Mouse (Mus musculus) bone marrow macrophage, adult 2 months (primary cell): ENCODE results near the gene Myo18a. TPM values are rescaled to one million over a fixed set of nuclear protein-coding genes. Genes with fewer than 3 reads are reported as not detected.
A peak's percentile ranks its signal among the peaks of the same experiment; 100 is the strongest.

ENCODE experiments used
- H3K27ac ChIP-seq: 2 replicates; pipeline ENCODE4 v1.5.1; 2012; ENCODE audit warnings: low read depth, low read length; ENCODE audit not compliant: insufficient read depth
- H3K4me1 ChIP-seq: 2 replicates; pipeline ENCODE4 v1.6.1; 2012; ENCODE audit warnings: low read length; ENCODE audit not compliant: control insufficient read depth, insufficient read depth
- H3K4me3 ChIP-seq: 2 replicates; pipeline ENCODE4 v1.5.1; 2012; ENCODE audit warnings: mild to moderate bottlenecking, low read length, moderate library complexity; ENCODE audit not compliant: insufficient read depth
- CTCF ChIP-seq: IDR thresholded peaks from 2 replicates; pipeline ENCODE4 v1.5.1; 2012; ENCODE audit warnings: low read depth, mild to moderate bottlenecking, low read length, moderate library complexity
- POLR2A ChIP-seq: IDR thresholded peaks from 2 replicates; pipeline ENCODE4 v1.6.1; 2012; ENCODE audit warnings: mild to moderate bottlenecking, low read depth, low read length, borderline replicate concordance
- polyA plus RNA-seq: library from polyadenylated mRNA; stranded (reverse); fragments of >200 nt; gene quantifications from 2 replicates; pipeline ENCODE4 v1.2.4, GENCODE M21; 2012; ENCODE audit not compliant: missing spikeins, insufficient read depth, insufficient read length

The Myo18a gene
- polyA plus RNA-seq, 1 experiment = 41.3 TPM

GRCm38 (mm10) chr11:77769496-77769895, 6.5 kb downstream of the Myo18a start:
- no peak for TF ChIP-seq CTCF
- TF ChIP-seq POLR2A = no peak
- Histone ChIP-seq H3K4me1 (no peaks in the 10 kb centered on the region), H3K27ac (no peak overlapping the region), H3K4me3 (no peak overlapping the region)

- Histone ChIP-seq H3K4me1 (no peaks in the 10 kb centered on the region; the same call in 1 of the 2 replicates), H3K27ac (no peak overlapping the region), H3K4me3 (no peak overlapping the region)
- TF ChIP-seq CTCF (no peak), POLR2A (no peak)
Observed at GRCm38 (mm10) chr11:77770346-77770745, 7.3 kb downstream of the Myo18a start.

- Histone ChIP-seq H3K27ac (no peak overlapping the region), H3K4me3 (no peak overlapping the region), H3K4me1 (peaks cover 10% of the 10 kb centered on the region)
- TF ChIP-seq POLR2A (no peak), CTCF (no peak)
Observed at GRCm38 (mm10) chr11:77771879-77772713, 9.1 kb downstream of the Myo18a start.

GRCm38 (mm10) chr11:77775701-77776400, 12.8 kb downstream of the Myo18a start:
- TF ChIP-seq POLR2A (no peak), CTCF (no peak)
- Histone ChIP-seq H3K27ac (peak overlapping the region; percentile 5; the same call in 1 of the 2 replicates), H3K4me3 (no peak overlapping the region)

GRCm38 (mm10) chr11:77777436-77777835, 14.4 kb downstream of the Myo18a start:
- TF ChIP-seq CTCF (no peak), POLR2A (no peak)
- H3K27ac ChIP-seq = no peak overlapping the region
- no peak overlapping the region for H3K4me3 ChIP-seq
- peaks cover 10% of the 10 kb centered on the region for H3K4me1 ChIP-seq

More at GRCm38 (mm10) chr11:77775701-77776400, 12.8 kb downstream of the Myo18a start:
- H3K4me1 ChIP-seq = peaks cover 10% of the 10 kb centered on the region

GRCm38 (mm10) chr11:77777937-77778336, 14.9 kb downstream of the Myo18a start:
- no peak for TF ChIP-seq CTCF
- no peak for TF ChIP-seq POLR2A
- Histone ChIP-seq H3K27ac (no peak overlapping the region), H3K4me3 (no peak overlapping the region), H3K4me1 (peaks cover 10% of the 10 kb centered on the region)

- Histone ChIP-seq H3K4me3 (no peak overlapping the region), H3K4me1 (peaks cover 21% of the 10 kb centered on the region), H3K27ac (no peak overlapping the region)
- TF ChIP-seq POLR2A (no peak), CTCF (no peak)
Observed at GRCm38 (mm10) chr11:77779240-77779639, 16.2 kb downstream of the Myo18a start.

- Histone ChIP-seq H3K4me3 (no peak overlapping the region), H3K4me1 (peaks cover 28% of the 10 kb centered on the region), H3K27ac (no peak overlapping the region)
- TF ChIP-seq POLR2A = no peak
- no peak for TF ChIP-seq CTCF
Observed at GRCm38 (mm10) chr11:77781088-77781487, 18.0 kb downstream of the Myo18a start.

- TF ChIP-seq CTCF = no peak
- TF ChIP-seq POLR2A = no peak
- Histone ChIP-seq H3K4me3 (no peak overlapping the region), H3K27ac (no peak overlapping the region), H3K4me1 (peaks cover 33% of the 10 kb centered on the region)
Observed at GRCm38 (mm10) chr11:77782104-77782815, 19.2 kb downstream of the Myo18a start.

GRCm38 (mm10) chr11:77783211-77783746, 20.2 kb downstream of the Myo18a start:
- Histone ChIP-seq H3K4me3 (no peak overlapping the region), H3K27ac (no peak overlapping the region), H3K4me1 (peaks cover 37% of the 10 kb centered on the region)
- no peak for TF ChIP-seq POLR2A
- TF ChIP-seq CTCF = no peak
